In genomic region chr1:169347692-169348091, GRCm38 (mm10) we compare ENCODE assay signal across 9 mouse cellular contexts.
DNase-seq lines count a peak whose midpoint lies in the region; ATAC-seq lines count a peak whose summit lies in the region.
"Had no signal": no experiment of that assay in that cellular context is flagged by ENCODE, and none has a peak within 500 bp of the region (broad histone marks: within the 10 kb centered on the region; RNA-seq: fewer than 3 reads in every experiment).

No protein-coding gene starts in this region.

- no peak overlapping the region for H3K27ac ChIP-seq in limb, embryonic 13.5 days

- DNase-seq in adrenal gland, postnatal 10 days = peak; percentile 21
- no peak for DNase-seq in adrenal gland, postnatal 25 days
- DNase-seq in layer of hippocampus, adult 11-12 months (ENCODE audit: low spot score) = peak; percentile 46
- DNase-seq in layer of hippocampus, postnatal 36 days = no peak
- peak; percentile 73 for DNase-seq in embryo, embryonic 10.5 days (ENCODE audit: low spot score)
- DNase-seq in urinary bladder, postnatal 4 days (ENCODE audit: low spot score in 2 of 2) = no peak
- no peak for DNase-seq in T-cell, adult 2 months (ENCODE audit: low spot score)
- DNase-seq: cerebellum, adult 11 months had no signal

- ATAC-seq in limb, embryonic 13.5 days (ENCODE audit: low FRiP score, low read depth) = 0 out of 2 replicates have a peak, but pooled peaks have one; percentile 44

- H3K9ac ChIP-seq in limb, embryonic 13.5 days = no peak overlapping the region

- no peaks in the 10 kb centered on the region for H3K9me3 ChIP-seq in limb, embryonic 13.5 days

- peaks cover 39% of the 10 kb centered on the region for H3K27me3 ChIP-seq in limb, embryonic 13.5 days

- H3K4me1 ChIP-seq in limb, embryonic 13.5 days = peaks cover 6% of the 10 kb centered on the region

- H3K4me3 ChIP-seq in limb, embryonic 13.5 days = no peak overlapping the region

- H3K36me3 ChIP-seq in limb, embryonic 13.5 days = no peaks in the 10 kb centered on the region

- H3K4me2 ChIP-seq in limb, embryonic 13.5 days (replicated peaks) = no peak overlapping the region

- 49% methylated on average over 2 of the region's 2 CpGs for WGBS in limb, embryonic 13.5 days

Comparison
In these comparisons a context has a peak if more than half of its experiments do, and no peak if none do; other contexts are left out.
1. DNase-seq: peak in adrenal gland, postnatal 10 days (single experiment), layer of hippocampus, adult 11-12 months (single experiment) and embryo, embryonic 10.5 days (single experiment); none in adrenal gland, postnatal 25 days (single experiment), layer of hippocampus, postnatal 36 days (0 of 2), urinary bladder, postnatal 4 days (0 of 2) and T-cell, adult 2 months (single experiment).